Mouse (Mus musculus) heart, postnatal 14 days (tissue): ENCODE results near the gene Pink1. TPM values are rescaled to one million over a fixed set of nuclear protein-coding genes. Genes with fewer than 3 reads are reported as not detected.
"Not testable (repeated sequence)": the region's sequence is repeated elsewhere in the genome, so short reads cannot be mapped to it uniquely, and the experiment has no call there.

Experiments used
- DNase-seq, 2 experiments: peaks; one replicate each; pipeline ENCODE4 v3.0.0; 2021 to 2022
- intact Hi-C: fragments of 180-260 bp; cut with DNase I; formaldehyde crosslinking; loops from one replicate; pipeline ENCODE4 v1.15.1; 2025
- total RNA-seq, 2 experiments: library from RNA; stranded (reverse); gene quantifications; 2 replicates each; pipeline ENCODE4 v1.2.3; 2021

The Pink1 gene
- total RNA-seq, 2 experiments from 2014 or later = 367 to 392 TPM

DNA sequence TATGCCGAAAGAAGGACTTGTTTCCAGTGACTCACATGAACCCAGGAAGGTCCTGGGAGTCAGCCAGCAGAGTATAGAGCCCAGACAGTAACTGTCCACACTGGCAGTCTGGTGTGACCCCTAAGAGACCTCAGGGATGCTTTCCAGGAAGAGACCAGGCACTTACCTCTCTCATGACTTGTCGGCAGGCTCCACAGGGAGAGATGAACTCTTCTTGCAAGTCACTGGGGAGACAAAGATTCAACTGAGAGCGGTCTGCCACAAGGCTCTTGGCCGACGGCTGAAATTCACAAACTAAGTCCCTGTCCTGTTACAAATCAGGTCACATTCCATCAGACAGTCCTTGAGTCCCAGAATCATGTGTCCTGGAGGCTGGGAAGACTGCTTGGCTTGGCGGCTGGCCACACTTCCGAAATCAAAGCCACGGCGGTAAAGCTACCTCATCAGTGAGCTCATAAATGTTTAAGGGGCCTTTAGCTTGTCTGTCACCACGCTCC, 17.3 kb upstream of the Pink1 start:
- intact Hi-C loops = no loop called here
- DNase-seq = peak in 1 of 2 experiments; percentile 8

DNA sequence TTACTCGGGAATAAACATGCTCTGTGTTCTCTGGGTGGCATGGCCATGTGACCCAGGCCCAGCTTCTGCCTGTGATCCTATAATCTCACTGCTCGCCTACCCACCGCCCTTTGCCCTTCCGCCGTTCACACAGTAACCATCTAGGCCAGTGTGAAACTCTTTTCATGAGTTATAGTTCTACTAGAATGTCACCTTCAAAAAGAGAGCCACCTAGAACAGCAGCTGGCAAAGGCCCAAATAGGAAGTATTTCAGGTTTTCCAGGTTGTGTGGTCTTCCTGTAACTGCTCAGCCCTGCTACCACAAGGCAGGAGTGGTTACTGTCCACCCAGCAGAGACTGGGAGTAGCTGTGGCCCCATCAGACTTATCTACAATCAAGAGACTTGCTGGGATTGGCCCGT, 16.7 kb upstream of the Pink1 start:
- intact Hi-C loops = no loop called here

DNA sequence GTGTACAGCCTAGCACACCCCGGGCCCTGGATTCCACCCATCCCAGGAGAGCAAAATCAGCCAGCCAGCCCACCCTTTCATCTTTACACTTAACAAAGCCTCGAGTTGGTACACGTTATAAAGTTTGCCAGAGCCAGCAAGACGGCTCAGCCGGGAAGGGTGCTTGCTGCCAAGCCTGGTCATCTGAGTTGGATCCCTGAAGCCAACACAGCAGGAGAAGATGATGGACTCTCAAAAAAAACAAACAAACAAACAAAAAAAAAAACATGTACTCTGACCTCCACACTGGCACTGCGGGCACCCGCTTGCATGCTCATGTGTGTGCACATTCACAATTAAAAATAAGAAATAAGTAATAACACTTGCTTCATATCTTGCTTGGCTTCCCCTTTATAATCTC, 15.9 kb upstream of the Pink1 start:
- no peak for DNase-seq
- intact Hi-C loops = no loop called here

More for the DNA sequence above, 16.7 kb upstream of the Pink1 start:
- no peak for DNase-seq

DNA sequence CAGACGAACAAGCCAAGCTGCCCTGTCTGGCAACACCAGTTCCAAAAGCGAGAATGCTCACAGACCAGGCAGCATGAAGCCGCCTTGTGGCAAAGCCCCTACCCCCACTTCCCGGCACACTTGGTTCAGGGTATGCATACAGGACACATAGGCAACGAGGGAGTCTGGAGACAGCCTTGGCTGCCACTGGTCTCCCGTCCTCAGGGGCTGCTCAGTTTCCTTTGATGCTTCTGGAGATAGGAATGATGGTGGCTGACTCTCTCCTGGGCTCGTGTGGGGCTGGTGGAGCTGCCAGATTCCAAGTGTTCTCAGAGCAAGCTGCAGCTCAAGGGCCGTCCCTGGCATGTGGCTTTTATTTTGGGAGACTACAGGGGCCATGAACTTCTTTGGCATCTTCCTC, 15.3 kb upstream of the Pink1 start:
- intact Hi-C loops = no loop called here
- DNase-seq = no peak

DNA sequence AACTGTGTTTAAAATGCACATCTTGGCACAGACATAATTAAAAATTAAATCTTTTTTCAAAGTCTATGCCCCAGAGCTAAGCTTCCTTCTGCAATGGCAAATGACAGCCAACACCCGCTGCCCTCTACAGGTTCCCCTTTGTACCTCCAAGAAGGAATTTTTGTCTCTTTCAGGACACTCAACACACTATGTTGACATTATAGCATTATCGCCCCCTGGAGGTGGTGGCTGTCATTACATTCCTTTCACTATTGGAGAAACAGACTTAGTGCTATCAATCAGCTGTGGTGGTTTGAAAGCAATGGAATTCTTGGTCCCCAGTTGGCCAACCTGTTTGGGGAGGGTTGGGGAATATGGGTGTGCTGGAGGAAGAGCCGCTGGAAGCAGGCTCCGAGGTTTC, 13.9 kb upstream of the Pink1 start:
- intact Hi-C loops = no loop called here
- DNase-seq = peak; percentile 43 to 53

DNA sequence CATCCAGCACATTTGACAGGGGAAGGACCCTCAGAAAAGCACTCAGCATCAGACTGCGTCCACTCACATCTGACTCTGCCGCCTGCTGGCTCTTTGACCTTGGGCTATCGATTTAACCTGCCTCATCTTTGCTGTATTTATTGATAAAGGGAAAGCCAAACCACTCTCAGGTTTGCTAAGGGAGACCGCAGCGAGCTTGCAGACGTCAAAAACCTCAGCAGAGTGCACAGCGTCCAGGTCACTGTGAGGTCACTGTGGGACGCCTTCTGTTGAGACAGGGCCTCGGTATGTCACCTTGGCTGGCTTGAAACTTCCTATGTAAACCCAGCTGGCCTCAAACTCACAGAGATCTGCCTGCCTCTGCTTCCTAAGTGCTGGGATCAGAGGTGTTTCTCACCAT, 11.2 kb upstream of the Pink1 start:
- no peak for DNase-seq
- intact Hi-C loops = no loop called here

DNA sequence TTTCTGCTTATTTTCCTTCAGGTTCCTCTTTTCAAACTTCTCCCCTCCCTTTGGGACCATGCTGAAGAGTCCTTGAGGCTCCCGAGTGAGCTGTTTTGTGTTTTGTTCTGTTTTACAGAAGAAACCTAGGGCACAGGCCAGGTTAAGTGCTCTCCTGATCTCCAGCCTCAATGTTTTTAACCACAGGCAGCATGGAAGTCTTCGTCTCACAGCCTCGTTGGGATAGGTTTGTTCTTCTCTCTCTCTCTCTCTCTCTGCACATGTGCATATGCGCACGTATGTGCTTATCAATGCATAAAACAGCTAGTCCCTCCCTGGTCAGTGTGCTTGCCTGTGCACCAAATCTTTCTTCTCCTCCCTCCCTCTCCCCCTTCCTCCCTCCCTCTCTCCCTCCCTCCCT, 10.8 kb upstream of the Pink1 start:
- intact Hi-C loops = no loop called here
- DNase-seq = no peak

DNA sequence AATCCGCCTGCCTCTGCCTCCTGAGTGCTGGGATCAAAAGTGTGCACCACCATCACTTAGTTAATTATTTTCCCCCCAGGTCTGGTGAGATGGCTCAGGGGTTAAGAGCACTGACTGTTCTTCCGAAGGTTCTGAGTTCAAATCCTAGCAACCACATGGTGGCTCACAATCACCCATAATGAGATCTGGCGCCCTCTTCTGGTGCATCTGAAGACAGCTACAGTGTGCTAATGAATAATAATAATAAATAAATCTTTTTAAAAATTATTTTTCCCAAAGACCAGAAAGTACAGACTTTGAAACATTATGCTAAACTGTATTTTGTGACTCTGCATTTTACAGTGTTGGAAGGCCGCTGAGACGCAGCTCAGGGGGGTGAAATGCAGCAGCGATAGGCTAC, 9.5 kb upstream of the Pink1 start:
- DNase-seq = no peak

DNA sequence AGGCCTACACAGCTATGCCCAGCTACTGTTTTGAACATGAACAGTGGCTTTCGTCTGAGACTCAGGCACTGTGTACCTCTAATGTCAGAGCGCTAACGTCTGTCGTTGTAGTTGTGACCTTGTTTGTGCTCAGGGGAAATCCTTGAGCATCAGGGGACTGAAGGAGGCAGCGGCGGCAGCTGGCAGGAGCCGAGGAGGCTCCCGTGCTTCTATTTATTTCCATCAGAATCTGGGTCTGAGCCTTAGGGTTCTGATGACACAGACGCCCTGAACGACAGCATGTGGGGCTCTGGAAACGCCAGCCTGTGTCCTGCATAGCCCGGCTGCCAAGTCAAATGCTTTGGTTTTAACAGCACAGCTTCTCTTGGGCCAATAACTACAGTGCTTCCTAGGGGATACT, 8.9 kb upstream of the Pink1 start:
- intact Hi-C loops = no loop called here
- no peak for DNase-seq

More for the DNA sequence above, 9.5 kb upstream of the Pink1 start:
- intact Hi-C loops = no loop called here

DNA sequence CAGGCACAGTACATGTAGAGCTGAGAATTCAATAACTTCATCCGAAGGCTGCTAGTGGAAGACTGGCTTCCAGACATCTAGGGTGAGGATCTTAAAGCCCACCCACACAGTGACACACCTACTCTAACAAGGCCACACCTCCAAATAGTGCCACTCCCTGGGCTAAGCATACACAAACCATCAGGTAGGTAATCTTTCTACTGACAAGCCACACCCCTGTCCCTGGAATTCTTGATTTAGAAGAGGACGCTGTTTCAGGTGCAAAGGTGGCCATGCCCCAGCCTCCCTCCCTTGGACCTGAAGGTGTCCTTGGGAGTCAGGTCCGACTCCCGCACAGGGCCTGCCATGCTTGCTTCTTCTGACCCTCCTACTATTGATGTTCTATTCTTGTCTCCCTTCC, 7.0 kb upstream of the Pink1 start:
- intact Hi-C loops = no loop called here
- no peak for DNase-seq

DNA sequence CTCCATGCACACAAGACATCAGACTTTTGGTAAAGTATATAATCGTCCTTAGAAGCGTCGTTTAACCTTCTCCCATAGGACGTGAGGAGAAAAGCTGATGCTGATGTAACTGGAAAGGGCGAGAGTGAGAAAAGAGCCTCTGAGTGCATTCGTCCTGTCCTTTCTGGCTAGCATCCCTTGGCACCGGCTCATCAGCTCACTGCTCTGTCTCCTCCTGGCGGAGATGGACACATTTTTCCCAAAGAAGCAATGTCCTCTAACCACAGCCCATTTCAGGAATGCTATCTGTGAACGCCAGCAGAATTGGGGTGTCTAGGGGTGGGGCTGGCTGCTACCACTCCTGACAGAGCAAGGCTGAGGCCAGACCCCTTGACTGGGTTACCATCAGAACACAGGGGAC, 5.5 kb upstream of the Pink1 start:
- peak in 1 of 2 experiments; percentile 42 for DNase-seq
- intact Hi-C loops = no loop called here

DNA sequence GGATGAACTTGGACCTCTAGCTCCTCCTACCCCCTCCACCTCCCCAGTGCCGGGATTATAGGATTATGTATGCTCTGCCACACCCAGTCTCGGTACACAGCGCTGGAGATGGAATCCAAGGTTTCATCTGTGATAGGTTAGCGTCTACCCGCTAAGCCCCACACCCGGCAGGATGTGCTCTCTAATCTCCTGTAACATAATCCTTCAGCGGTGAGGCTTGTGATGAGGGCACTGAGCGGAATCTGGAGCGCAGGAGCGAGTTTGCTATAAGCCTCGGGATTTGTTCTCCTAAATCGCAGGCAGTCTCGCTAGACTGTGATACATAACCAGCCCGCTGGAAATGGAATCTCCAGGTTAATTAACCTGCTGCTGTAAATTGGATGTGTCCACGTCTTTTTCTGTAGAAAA, 4.2 kb upstream of the Pink1 start:
- intact Hi-C loops = no loop called here

DNA sequence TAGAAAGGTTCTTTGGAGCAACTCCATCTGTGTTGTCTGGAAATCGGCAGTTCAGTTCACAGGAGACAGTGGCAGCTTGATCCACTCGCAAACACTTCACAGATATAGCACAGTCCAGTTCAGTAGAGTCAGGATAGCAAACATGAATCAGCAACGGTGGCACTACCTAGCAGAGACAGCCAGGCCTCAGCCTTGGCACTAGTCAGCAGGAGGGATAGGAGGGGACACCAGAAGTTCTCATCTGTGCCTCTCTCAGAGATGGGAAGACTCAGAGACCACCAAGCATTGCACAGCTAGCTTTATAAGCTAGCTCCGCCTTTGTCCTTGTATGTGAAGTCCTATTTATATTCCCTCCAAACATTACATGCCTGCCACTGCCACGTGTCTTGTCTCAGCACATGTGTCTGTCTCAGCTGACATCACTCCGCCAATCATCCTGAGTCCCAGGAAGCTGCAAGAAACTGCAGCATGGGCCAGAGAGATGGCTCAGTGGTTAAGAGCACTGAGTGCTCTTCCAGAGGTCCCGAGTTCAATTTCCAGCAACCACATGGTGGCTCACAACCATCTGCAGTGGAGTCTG, 1.9 kb upstream of the Pink1 start:
- DNase-seq = no peak
- intact Hi-C loops = loop anchor here (2.0 kb wide), 1 partner anchor 51 kb away; no protein-coding TSS in a partner anchor

More for the DNA sequence above, 4.2 kb upstream of the Pink1 start:
- no peak for DNase-seq

DNA sequence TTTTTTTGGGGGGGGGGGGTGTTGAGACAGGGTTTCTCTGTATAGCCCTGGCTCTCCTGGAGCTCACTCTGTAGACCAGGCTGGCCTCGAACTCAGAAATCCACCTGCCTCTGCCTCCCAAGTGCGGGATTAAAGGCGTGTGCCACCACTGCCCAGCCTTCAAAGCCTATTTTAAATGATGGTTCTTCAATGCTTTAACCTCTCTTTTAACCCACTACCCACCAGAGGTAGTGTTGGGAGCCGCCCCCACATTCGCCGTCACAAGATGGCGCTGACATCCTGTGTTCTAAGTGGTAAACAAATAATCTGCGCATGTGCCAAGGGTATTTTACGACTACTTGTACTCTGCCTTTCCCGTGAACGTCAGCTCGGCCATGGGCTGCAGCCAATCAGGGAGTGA, 1.0 kb upstream of the Pink1 start:
- intact Hi-C loops = loop anchor here (2.0 kb wide), 1 partner anchor 52 kb away; no protein-coding TSS in a partner anchor
- DNase-seq = not testable (repeated sequence)

DNA sequence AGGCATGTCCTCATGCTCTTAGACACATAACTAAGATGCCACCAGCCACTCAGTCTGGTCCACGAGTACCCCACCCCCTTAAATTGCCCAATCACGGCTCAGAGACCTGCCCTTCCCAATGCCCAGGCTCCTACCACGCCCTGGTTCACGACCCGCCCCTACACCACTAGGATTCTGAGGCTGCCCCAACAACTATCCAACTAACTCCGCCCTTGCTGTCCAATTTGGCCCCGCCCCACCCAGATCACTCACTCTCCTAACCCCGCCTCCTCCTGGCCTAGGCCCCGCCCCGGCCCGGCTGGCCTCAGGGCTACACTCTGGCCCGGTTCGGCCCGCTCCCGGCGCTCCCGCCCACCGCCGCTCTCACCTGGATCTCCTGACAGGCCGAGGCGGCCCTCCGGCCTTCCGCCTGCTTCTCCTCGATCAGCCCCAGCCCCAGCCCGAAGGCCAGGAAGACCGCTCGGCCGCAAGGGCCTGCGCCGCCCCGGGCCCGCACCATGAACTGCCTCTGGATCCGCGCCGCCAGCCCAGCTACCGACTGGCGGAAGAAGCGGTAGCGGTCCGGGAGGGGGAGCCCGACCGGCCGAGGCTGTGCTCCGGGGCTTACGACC, 536 bp downstream of the Pink1 start:
- peak; percentile 97 to 98 for DNase-seq
- intact Hi-C loops = loop anchor here (2.0 kb wide), 1 partner anchor 53 kb away; no protein-coding TSS in a partner anchor

DNA sequence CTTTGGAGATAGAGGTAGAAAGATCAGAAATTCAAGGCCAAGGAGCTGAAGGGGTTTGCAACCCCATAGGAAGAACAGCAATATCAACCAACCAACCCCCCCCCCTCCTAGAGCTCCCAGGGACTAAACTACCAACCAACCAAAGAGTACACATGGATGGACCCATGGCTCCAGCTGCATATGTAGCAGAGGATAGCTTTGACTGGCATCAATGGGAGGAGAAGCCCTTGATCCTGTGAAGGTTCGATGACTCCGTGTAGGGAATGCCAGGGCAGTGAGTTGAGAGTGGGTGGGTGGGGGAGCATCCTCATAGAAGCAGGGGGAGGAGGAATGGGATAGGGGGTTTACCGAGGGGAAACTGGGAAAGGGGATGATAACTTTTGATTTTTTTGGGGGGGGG, 1.7 kb downstream of the Pink1 start:
- intact Hi-C loops = no loop called here
- no peak for DNase-seq

DNA sequence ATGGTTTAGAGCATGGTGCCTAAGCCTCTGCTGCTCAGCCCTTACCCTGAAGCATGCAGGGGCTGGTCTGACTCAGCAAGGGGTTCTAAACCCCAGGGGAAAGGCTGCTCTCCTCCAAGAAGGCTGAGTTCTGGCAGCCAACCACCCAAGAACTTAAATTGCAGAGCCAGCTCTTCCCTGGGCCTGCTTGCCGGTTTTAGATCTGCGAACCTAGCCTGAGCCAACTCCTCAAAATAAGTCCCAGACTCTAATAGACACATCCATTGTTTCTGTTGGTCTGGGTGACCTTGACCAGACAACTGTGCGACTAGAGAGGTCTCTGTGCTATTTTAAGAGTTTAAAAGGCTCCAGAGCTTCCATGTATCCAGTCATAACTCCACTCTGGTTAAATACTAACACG, 2.4 kb downstream of the Pink1 start:
- intact Hi-C loops = no loop called here
- DNase-seq = no peak

DNA sequence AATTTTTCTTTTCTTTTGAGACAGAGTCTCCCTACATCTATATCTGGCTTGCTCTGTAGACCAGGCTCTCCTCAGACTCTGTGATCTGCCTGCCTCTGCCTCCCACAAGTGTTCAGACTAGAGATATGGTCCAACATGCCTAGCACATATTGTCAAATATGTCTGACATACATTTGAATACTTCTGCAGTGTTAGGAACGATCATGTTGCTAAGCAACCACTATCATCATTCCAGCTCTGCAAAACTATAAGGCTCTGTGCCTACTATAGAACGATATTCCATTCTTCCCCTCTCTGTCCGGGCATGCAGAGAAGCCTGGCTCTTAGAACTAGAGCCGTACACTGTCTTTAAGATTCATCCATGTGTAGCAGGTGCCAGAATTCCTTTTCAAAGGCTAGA, 3.4 kb downstream of the Pink1 start:
- DNase-seq = no peak
- intact Hi-C loops = no loop called here

DNA sequence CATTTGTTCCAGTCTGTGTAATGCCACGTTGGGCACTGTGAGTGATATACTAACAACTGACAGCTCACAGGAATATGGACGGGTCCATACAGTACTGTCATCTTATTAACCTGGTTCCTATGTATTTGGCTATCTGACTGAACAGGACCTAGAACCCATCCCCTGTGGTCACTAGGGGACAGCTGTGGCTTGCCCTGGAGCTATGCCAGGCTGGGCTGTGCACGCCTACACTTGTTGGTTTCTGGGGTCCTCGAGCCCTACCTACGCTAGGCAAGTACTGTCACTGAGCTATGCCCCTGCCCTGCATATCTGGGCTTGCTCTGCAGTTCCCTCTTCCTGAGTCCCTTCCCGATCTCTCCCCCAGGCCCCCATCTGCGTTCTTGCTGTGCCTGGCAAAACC, 4.6 kb downstream of the Pink1 start:
- no peak for DNase-seq
- intact Hi-C loops = no loop called here

DNA sequence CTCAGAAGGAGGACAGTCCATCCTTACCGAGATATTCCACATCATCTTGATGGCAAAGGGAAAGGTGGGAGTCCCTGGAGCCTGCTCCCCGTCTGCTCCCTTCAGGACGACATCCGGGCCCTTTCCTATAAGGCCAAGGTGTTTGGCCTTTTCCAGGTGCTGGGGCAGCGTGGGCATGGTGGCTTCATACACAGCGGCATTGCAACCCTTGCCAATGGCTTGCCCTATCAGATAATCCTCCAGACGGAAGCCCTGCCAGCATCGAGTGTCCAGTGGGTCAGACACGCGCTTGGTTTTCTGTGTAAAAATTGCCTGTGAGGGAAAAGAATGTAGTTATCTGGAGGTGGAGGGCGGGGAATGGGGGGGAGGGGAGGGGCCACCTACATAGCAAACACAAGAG, 5.4 kb downstream of the Pink1 start:
- DNase-seq = no peak
- intact Hi-C loops = no loop called here

DNA sequence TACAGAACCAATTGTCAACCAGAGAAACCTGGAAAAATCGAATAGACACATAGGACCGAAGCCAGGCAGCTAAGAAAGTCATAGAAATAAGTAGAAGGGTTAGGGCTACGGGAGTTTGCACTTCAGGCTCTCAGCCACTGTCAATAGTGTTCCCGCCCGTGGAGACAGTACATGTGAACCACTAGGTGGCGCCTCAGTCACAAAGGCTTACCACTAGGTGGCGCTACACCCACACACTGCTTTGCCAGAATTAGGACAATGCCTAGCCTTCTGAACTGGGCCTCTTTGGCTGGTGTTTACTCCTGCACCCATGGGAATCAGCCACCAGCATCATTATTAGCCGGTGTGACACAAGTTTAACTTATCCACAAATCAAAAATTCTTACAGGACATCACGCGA, 6.6 kb downstream of the Pink1 start:
- peak; percentile 83 to 92 for DNase-seq
- intact Hi-C loops = loop anchor here (2.0 kb wide), 2 partner anchors 59 to 107 kb away; no protein-coding TSS in a partner anchor
